Mouse (Mus musculus): ENCODE data around the gene Cux1.

- no peak for TF ChIP-seq POLR2A (IDR thresholded peaks at IDR 0.05; ENCODE audit: extremely low read depth, insufficient read depth, low read length)
- no peak for TF ChIP-seq CTCF (IDR thresholded peaks at IDR 0.05; ENCODE audit: extremely low read depth, insufficient read depth, low read length)
Observed at GRCm38 (mm10) chr5:136459901-136460300, 107.4 kb downstream of the Cux1 start.
